Mouse (Mus musculus): ENCODE measurements around the gene Krt36. TPM values are rescaled to one million over a fixed set of nuclear protein-coding genes. Genes with fewer than 3 reads are reported as not detected.

Krt36 gene
- polyA plus RNA-seq, 1 experiment, result not detected

DNA sequence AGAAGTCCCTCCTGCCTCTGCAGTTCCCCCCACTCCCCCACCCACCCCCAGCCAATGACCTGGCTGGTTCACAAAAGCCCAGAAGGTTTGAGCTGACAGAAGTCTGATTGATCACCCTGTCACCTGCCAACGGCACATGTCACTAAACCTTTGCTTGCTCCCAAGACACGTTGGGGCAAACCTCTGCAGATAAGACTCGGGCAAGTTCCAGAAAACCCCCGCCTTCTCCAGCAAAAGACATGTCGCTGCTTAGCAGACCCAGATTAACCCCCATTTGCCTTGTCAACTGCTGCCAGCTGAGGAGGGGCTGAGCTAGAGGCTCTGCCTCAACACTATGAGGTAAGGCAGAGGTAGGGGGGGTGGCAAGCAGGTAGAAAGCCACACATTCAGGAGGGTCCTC, 31.1 kb upstream of the Krt36 start:
- H3K27ac ChIP-seq (ENCODE audit: insufficient read depth, low read length), result no peak overlapping the region
- TF ChIP-seq CTCF (IDR thresholded peaks at IDR 0.05; ENCODE audit: extremely low read depth, insufficient read depth, low read length) (no peak), POLR2A (IDR thresholded peaks at IDR 0.05; ENCODE audit: extremely low read depth, insufficient read depth, low read length) (no peak)
- H3K4me3 ChIP-seq (ENCODE audit: insufficient read depth, low read length), result no peak overlapping the region
- no peaks in the 10 kb centered on the region for H3K4me1 ChIP-seq (ENCODE audit: control insufficient read depth, insufficient read depth, low read length)

DNA sequence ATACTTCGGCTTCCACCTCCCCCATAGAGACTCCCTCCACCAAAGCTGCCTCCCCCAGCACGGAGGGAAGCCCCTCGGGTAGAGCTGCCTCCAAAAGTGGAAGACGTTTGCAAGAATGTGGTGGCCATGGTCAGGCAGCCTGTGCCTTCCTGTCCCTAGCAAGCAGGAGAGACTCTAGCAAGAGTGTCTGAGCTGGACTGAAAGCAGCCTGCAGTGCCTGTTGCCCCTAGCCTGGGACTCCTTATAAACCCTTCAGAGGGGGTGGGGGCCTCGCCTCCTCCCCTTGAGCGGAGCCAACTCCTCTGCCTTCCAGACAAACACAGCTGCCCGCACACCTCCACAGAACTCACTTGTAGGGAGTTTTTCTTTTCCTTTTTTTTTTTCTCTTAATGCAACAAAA, 30.3 kb upstream of the Krt36 start, which contains the start of gene Krt15:
Gene Krt15 (minus strand): TSS at position 198 of the 400 bp plus-strand sequence.
- no peak within 1 kb of the TSS for H3K4me3 ChIP-seq (ENCODE audit: insufficient read depth, low read length)

DNA sequence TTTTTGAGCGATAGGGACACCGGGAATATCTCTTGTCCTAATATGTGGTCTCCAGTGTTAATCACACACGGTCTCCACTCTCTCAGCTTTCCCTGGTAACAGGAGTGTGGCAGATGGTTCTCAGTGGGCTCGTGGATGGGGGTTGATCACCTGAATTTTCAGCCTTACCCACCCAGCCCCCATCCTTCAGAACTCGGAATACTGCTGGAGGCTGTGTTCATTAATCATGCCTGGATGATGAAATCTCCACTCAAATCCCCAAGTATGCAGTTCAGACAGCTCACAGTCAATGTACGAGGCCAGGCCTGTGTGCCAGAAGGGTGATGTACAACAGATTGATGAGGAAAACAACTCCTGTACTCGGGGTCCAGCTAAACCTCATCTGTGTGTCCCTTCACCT, 19.5 kb upstream of the Krt36 start:
- no peak overlapping the region for H3K4me3 ChIP-seq (ENCODE audit: insufficient read depth, low read length)
- H3K27ac ChIP-seq (ENCODE audit: insufficient read depth, low read length), result no peak overlapping the region
- no peak for TF ChIP-seq CTCF (IDR thresholded peaks at IDR 0.05; ENCODE audit: extremely low read depth, insufficient read depth, low read length)
- TF ChIP-seq POLR2A (IDR thresholded peaks at IDR 0.05; ENCODE audit: extremely low read depth, insufficient read depth, low read length), result no peak
- no peaks in the 10 kb centered on the region for H3K4me1 ChIP-seq (ENCODE audit: control insufficient read depth, insufficient read depth, low read length)

More for the DNA sequence above, 30.3 kb upstream of the Krt36 start, which contains the start of gene Krt15:
- Histone ChIP-seq H3K4me1 (ENCODE audit: control insufficient read depth, insufficient read depth, low read length) (no peaks in the 10 kb centered on the region), H3K27ac (ENCODE audit: insufficient read depth, low read length) (no peak within 1 kb of the TSS)
- TF ChIP-seq CTCF (IDR thresholded peaks at IDR 0.05; ENCODE audit: extremely low read depth, insufficient read depth, low read length), result no peak
- no peak for TF ChIP-seq POLR2A (IDR thresholded peaks at IDR 0.05; ENCODE audit: extremely low read depth, insufficient read depth, low read length)

DNA sequence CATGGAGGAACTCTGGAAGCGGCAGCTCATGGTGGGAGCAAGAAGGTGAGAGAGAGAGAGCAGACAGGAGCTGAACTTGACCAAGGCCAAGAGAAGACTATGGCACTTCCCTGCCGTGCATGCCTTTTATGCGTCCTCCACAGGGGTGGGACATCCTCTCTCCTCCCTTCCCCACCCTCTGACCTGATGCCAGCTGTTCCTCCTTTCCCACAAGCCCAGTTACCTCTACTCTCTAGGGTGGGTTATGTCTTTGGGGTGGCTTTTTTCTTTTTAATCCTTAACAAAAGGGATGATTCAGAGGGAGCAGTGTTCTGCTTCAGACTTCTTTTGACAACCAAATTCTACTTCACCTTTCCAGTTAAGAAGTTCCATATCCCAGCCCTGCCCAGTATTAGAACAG, 16.0 kb upstream of the Krt36 start, which contains the start of gene Krt13:
Gene Krt13 (minus strand): TSS at position 101 of the 400 bp plus-strand sequence.
- no peaks in the 10 kb centered on the region for H3K4me1 ChIP-seq (ENCODE audit: control insufficient read depth, insufficient read depth, low read length)
- no peak within 1 kb of the TSS for H3K27ac ChIP-seq (ENCODE audit: insufficient read depth, low read length)
- TF ChIP-seq CTCF (IDR thresholded peaks at IDR 0.05; ENCODE audit: extremely low read depth, insufficient read depth, low read length), result no peak
- TF ChIP-seq POLR2A (IDR thresholded peaks at IDR 0.05; ENCODE audit: extremely low read depth, insufficient read depth, low read length), result no peak
- H3K4me3 ChIP-seq (ENCODE audit: insufficient read depth, low read length), result no peak within 1 kb of the TSS

DNA sequence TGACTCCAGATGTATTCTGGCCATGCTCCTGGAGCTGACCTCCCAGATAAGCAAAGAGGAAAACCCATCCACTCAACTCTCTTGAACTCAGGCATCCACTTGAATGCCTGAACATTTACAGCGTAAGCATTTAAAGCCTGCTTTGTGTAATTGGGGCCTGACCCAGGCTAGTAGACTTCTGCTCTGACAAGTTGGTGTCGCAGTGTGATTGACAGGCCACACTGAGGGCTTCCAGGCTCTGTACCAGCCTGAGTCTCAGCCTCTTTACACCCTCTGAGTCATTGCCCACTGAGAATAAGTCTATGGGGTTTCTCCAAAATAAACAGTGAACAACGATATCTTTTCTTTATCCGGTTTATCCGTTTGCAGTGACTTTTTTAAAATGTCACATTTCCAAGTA, 14.9 kb upstream of the Krt36 start:
- TF ChIP-seq CTCF (IDR thresholded peaks at IDR 0.05; ENCODE audit: extremely low read depth, insufficient read depth, low read length) (no peak), POLR2A (IDR thresholded peaks at IDR 0.05; ENCODE audit: extremely low read depth, insufficient read depth, low read length) (no peak)
- Histone ChIP-seq H3K4me3 (ENCODE audit: insufficient read depth, low read length) (no peak overlapping the region), H3K4me1 (ENCODE audit: control insufficient read depth, insufficient read depth, low read length) (no peaks in the 10 kb centered on the region), H3K27ac (ENCODE audit: insufficient read depth, low read length) (no peak overlapping the region)

DNA sequence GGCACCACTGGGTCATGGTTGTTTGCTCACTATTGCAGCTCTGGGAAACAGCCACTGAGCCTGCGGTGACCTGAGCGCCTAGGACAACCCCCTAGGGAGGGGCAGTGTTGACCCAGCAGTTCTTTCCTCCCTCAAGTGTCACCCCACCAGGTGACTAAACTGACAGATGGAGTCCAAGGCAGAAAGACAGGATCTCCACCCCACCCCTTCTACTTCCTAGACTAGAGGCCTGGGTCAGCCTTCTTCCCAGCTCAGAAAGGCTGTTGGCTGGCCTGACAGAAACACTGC, 8.3 kb upstream of the Krt36 start:
- H3K4me1 ChIP-seq (ENCODE audit: control insufficient read depth, insufficient read depth, low read length), result no peaks in the 10 kb centered on the region
- no peak for TF ChIP-seq CTCF (IDR thresholded peaks at IDR 0.05; ENCODE audit: extremely low read depth, insufficient read depth, low read length)
- no peak for TF ChIP-seq POLR2A (IDR thresholded peaks at IDR 0.05; ENCODE audit: extremely low read depth, insufficient read depth, low read length)
- H3K27ac ChIP-seq (ENCODE audit: insufficient read depth, low read length), result no peak overlapping the region
- H3K4me3 ChIP-seq (ENCODE audit: insufficient read depth, low read length), result no peak overlapping the region

DNA sequence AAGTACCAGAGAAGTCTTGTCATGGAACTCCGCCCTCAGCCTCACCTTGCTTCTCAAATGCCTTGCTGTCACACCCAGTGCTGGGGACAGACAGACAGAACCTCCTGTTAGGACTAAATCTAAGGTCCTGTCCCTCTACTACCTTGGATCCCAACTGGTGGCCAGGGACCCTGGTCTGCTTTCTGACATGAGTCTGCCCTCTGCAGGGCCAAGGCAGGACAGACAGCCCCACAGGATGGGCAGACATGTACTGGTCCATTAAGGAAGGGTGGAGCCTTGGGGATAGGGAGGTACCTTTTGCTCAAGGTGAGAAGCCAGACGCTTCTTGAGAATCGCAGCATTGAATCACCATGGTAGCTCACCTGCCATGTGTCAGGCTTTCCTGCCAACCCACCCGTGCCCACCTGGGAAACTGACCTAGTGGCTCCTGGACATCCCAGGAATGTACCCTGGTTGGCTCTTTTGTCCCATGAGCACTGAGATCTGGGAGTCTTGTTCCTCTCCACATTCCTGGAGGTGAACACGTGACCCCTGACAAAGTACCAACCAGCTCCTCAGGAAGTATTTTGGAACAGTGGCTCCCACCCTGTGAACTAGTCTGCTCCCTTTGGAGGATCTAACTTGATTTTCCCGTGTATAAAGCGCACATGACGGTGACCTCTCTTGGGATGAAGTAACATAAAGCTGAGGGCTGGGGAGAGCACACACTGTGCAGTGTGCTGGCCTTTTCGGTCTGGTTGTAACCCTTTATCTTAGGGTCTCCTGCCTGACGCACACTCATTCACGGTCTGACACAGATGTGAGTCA, 7.7 kb upstream of the Krt36 start:
- Histone ChIP-seq H3K4me3 (ENCODE audit: insufficient read depth, low read length) (no peak overlapping the region), H3K4me1 (ENCODE audit: control insufficient read depth, insufficient read depth, low read length) (no peaks in the 10 kb centered on the region), H3K27ac (ENCODE audit: insufficient read depth, low read length) (no peak overlapping the region)
- no peak for TF ChIP-seq POLR2A (IDR thresholded peaks at IDR 0.05; ENCODE audit: extremely low read depth, insufficient read depth, low read length)
- no peak for TF ChIP-seq CTCF (IDR thresholded peaks at IDR 0.05; ENCODE audit: extremely low read depth, insufficient read depth, low read length)

DNA sequence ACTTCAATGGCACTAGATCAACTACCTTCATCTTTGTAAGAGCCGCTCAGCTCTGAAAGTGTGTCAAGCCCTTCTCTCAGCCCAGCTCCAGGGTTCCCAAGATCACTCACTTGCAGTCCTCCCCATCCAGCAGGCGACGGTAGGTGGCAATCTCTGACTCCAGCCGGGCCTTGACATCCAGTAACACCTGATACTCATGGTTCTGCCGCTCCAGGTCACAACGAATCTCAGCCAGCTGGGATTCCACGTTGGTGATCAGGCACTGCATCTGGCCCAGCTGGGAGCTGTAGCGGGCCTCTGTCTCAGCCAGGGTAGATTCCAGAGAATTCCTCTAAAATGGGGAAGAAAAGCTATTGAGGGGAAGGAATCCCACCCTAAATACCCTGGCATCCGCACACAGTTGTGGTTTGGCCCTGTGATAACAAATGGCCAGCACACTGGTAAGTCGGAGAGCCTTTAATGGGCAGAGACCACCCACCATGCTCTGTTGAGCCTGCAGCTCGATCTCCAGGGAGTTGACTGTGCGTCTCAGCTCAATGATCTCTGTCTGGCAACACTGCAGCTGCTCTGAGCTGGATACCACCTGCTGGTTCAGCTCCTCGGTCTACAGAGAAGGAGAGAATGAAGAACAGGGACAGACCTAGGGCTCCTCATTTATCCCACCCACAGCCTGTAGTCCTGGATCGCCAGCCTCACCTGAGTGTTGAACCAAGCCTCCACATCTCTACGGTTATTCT, 2.6 kb downstream of the Krt36 start:
- Histone ChIP-seq H3K27ac (ENCODE audit: insufficient read depth, low read length) (no peak overlapping the region), H3K4me1 (ENCODE audit: control insufficient read depth, insufficient read depth, low read length) (no peaks in the 10 kb centered on the region), H3K4me3 (ENCODE audit: insufficient read depth, low read length) (no peak overlapping the region)
- TF ChIP-seq CTCF (IDR thresholded peaks at IDR 0.05; ENCODE audit: extremely low read depth, insufficient read depth, low read length) (no peak), POLR2A (IDR thresholded peaks at IDR 0.05; ENCODE audit: extremely low read depth, insufficient read depth, low read length) (no peak)

DNA sequence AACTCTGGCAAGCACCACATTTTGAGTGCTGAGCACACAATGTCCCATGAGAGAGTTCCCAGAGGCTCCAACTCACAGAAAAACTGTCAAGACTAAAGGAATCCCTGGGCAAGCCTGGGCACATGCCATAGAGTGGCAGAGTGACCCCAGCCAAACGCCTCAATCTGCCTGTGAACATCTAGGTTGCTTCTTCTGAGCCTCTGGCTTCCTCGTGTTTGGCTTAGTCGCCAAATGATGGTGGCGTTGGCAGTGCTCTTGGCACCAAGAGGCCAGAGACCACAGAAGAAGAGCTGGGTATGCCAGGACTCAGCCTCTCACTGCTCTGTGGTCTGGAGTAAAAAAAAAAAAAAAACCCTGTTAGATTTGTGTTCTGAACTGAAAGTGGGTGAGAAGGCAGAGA, 5.0 kb downstream of the Krt36 start:
- Histone ChIP-seq H3K4me3 (ENCODE audit: insufficient read depth, low read length) (no peak overlapping the region), H3K4me1 (ENCODE audit: control insufficient read depth, insufficient read depth, low read length) (no peaks in the 10 kb centered on the region), H3K27ac (ENCODE audit: insufficient read depth, low read length) (no peak overlapping the region)
- TF ChIP-seq POLR2A (IDR thresholded peaks at IDR 0.05; ENCODE audit: extremely low read depth, insufficient read depth, low read length), result no peak
- TF ChIP-seq CTCF (IDR thresholded peaks at IDR 0.05; ENCODE audit: extremely low read depth, insufficient read depth, low read length), result no peak

DNA sequence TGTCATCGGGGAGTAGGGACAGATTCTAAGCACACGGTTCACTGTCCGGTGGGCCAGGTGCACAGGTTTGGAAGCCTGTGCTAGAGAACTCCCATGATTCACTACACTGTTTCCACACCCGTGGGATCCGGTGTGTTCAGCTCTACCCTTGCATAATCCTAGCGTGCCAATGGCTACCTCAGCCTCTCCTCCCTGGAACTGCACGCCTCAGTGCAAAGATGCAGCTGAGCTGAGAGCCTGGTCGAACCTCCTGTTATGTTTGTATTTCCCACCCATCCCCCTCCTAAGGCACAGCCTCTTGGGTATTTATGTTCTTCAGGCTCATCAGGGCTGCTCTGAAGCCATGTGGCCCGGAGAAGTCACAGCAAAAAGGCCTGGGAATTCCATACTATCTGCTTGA, 7.6 kb downstream of the Krt36 start:
- no peak for TF ChIP-seq CTCF (IDR thresholded peaks at IDR 0.05; ENCODE audit: extremely low read depth, insufficient read depth, low read length)
- TF ChIP-seq POLR2A (IDR thresholded peaks at IDR 0.05; ENCODE audit: extremely low read depth, insufficient read depth, low read length), result no peak
- H3K4me3 ChIP-seq (ENCODE audit: insufficient read depth, low read length), result no peak overlapping the region
- H3K4me1 ChIP-seq (ENCODE audit: control insufficient read depth, insufficient read depth, low read length), result no peaks in the 10 kb centered on the region
- no peak overlapping the region for H3K27ac ChIP-seq (ENCODE audit: insufficient read depth, low read length)

All from cortical plate, adult 2 months (tissue).